Mouse (Mus musculus) testis, adult 2 months (tissue): ENCODE results near the gene Wdr41. TPM values are rescaled to one million over a fixed set of nuclear protein-coding genes. Genes with fewer than 3 reads are reported as not detected.

Source experiments
- H3K27ac ChIP-seq: fragments of 200-500 bp; 2 replicates; pipeline ENCODE4 v1.5.1; 2012; ENCODE audit warnings: low read depth, low read length; ENCODE audit not compliant: control insufficient read depth, insufficient read depth
- H3K27me3 ChIP-seq: fragments of 200-500 bp; 2 replicates; pipeline ENCODE4 v1.6.1; 2012; ENCODE audit warnings: mild to moderate bottlenecking, low read length, moderate library complexity; ENCODE audit not compliant: control insufficient read depth, insufficient read depth
- H3K36me3 ChIP-seq: fragments of 200-500 bp; 2 replicates; pipeline ENCODE4 v1.6.1; 2012; ENCODE audit warnings: mild to moderate bottlenecking, low read length; ENCODE audit not compliant: control insufficient read depth, insufficient read depth
- H3K4me1 ChIP-seq: fragments of 200-500 bp; 2 replicates; pipeline ENCODE4 v1.6.1; 2012; ENCODE audit warnings: low read length; ENCODE audit not compliant: control insufficient read depth, insufficient read depth
- H3K4me3 ChIP-seq: fragments of 200-500 bp; 2 replicates; pipeline ENCODE4 v1.5.1; 2012; ENCODE audit warnings: low read depth, mild to moderate bottlenecking, low read length, moderate library complexity, mixed read lengths; ENCODE audit not compliant: control insufficient read depth
- CTCF ChIP-seq: fragments of 200-500 bp; IDR thresholded peaks from 2 replicates; pipeline ENCODE4 v1.5.1; 2012; ENCODE audit warnings: low read depth, mild to moderate bottlenecking, inconsistent platforms, low read length, moderate library complexity; ENCODE audit not compliant: control insufficient read depth, insufficient read depth, insufficient replicate concordance
- POLR2A ChIP-seq: fragments of 200-500 bp; IDR thresholded peaks from 2 replicates; pipeline ENCODE4 v1.6.1; 2012; ENCODE audit warnings: low read depth, mild to moderate bottlenecking, inconsistent platforms, low read length, moderate library complexity; ENCODE audit not compliant: control insufficient read depth
- polyA plus RNA-seq: library from polyadenylated mRNA; depleted of rRNA; stranded (reverse); fragments of >200 nt; gene quantifications from 2 replicates; pipeline ENCODE4 v1.2.3, GENCODE M21; 2012

The Wdr41 gene
- polyA plus RNA-seq, 1 experiment: 10.2 TPM

GRCm38 (mm10) chr13:95034715-95035114 is 58.6 kb downstream of the Wdr41 start:
- H3K4me1 ChIP-seq: no peaks in the 10 kb centered on the region; the same call in 1 of the 2 replicates
- no peak overlapping the region for H3K4me3 ChIP-seq
- no peak overlapping the region for H3K27ac ChIP-seq
- H3K36me3 ChIP-seq: no peaks in the 10 kb centered on the region
- TF ChIP-seq POLR2A (no peak), CTCF (no peak)
- no peaks in the 10 kb centered on the region for H3K27me3 ChIP-seq

- Histone ChIP-seq H3K27me3 (no peaks in the 10 kb centered on the region), H3K4me1 (no peaks in the 10 kb centered on the region; the same call in 1 of the 2 replicates), H3K4me3 (no peak overlapping the region), H3K27ac (no peak overlapping the region), H3K36me3 (no peaks in the 10 kb centered on the region)
- TF ChIP-seq POLR2A (no peak), CTCF (no peak)
Measured at GRCm38 (mm10) chr13:95038200-95038599, 62.1 kb downstream of the Wdr41 start.

- H3K27ac ChIP-seq: no peak overlapping the region
Measured at GRCm38 (mm10) chr13:95040140-95040738, 64.1 kb downstream of the Wdr41 start.

GRCm38 (mm10) chr13:95044108-95044507 is 68.0 kb downstream of the Wdr41 start:
- TF ChIP-seq POLR2A (no peak), CTCF (no peak)
- H3K4me3 ChIP-seq: no peak overlapping the region
- no peaks in the 10 kb centered on the region for H3K36me3 ChIP-seq
- H3K27ac ChIP-seq: no peak overlapping the region
- peaks cover 3% of the 10 kb centered on the region; the same call in 1 of the 2 replicates for H3K4me1 ChIP-seq
- H3K27me3 ChIP-seq: no peaks in the 10 kb centered on the region

More at GRCm38 (mm10) chr13:95040140-95040738, 64.1 kb downstream of the Wdr41 start:
- Histone ChIP-seq H3K4me1 (peaks cover 3% of the 10 kb centered on the region; the same call in 1 of the 2 replicates), H3K27me3 (no peaks in the 10 kb centered on the region), H3K4me3 (no peak overlapping the region), H3K36me3 (no peaks in the 10 kb centered on the region)
- TF ChIP-seq POLR2A (no peak), CTCF (no peak)

GRCm38 (mm10) chr13:95050398-95050797 is 74.3 kb downstream of the Wdr41 start:
- no peak overlapping the region for H3K4me3 ChIP-seq
- H3K27me3 ChIP-seq: no peaks in the 10 kb centered on the region
- no peak for TF ChIP-seq CTCF
- no peak for TF ChIP-seq POLR2A
- no peaks in the 10 kb centered on the region for H3K4me1 ChIP-seq
- no peaks in the 10 kb centered on the region for H3K36me3 ChIP-seq
- H3K27ac ChIP-seq: no peak overlapping the region

GRCm38 (mm10) chr13:95052421-95052820 is 76.3 kb downstream of the Wdr41 start:
- H3K36me3 ChIP-seq: no peaks in the 10 kb centered on the region
- H3K27ac ChIP-seq: no peak overlapping the region
- no peaks in the 10 kb centered on the region for H3K27me3 ChIP-seq
- TF ChIP-seq POLR2A (no peak), CTCF (no peak)
- H3K4me1 ChIP-seq: no peaks in the 10 kb centered on the region
- no peak overlapping the region for H3K4me3 ChIP-seq

- Histone ChIP-seq H3K27ac (no peak overlapping the region), H3K4me3 (no peak overlapping the region), H3K36me3 (no peaks in the 10 kb centered on the region), H3K27me3 (no peaks in the 10 kb centered on the region), H3K4me1 (no peaks in the 10 kb centered on the region)
- TF ChIP-seq POLR2A (no peak), CTCF (no peak)
Measured at GRCm38 (mm10) chr13:95055742-95056388, 79.7 kb downstream of the Wdr41 start.
